Comparison of ENCODE assay signal across 8 mouse cellular contexts in the genomic region with DNA sequence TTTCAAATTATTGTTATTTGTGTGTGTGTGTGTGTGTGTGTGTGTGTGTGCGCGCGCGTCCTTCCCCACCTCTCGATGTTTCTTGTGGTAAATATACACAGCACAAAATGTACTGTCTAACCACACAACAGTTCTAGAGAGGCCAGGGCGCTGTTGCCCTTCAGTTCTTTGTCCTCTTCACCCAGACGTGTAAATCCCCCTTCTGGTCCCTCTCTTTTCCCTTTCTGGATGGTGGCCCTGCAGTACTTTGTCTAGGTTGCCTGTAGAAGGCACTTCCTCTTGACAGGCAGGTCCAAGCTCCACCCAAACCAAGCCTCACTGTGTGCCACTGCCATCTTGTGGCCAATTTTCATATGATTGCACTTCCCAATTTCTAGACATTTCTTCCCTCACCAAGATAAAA. TPM values are rescaled to one million over a fixed set of nuclear protein-coding genes. Genes with fewer than 3 reads are reported as not detected.
A peak's percentile ranks its signal among the peaks of the same experiment; 100 is the strongest.
DNase-seq lines count a peak whose midpoint lies in the region; ATAC-seq and TF ChIP-seq lines count a peak whose summit lies in the region.

No protein-coding gene starts in this region.

- ATAC-seq in erythroblast, adult 5-6 weeks (replicated peaks; ENCODE audit: low FRiP score, poor library complexity, severe bottlenecking) = peak; percentile 86
- 0 out of 2 replicates have a peak, but pooled peaks have one; percentile 51 for ATAC-seq in heart, embryonic 13.5 days (ENCODE audit: extremely low read depth, insufficient number of reproducible peaks, low FRiP score, low TSS enrichment)
- ATAC-seq in kidney, embryonic 16.5 days (ENCODE audit: low FRiP score, low TSS enrichment) = peak; percentile 80
- ATAC-seq in liver, embryonic 13.5 days (ENCODE audit: low read depth) = peak; percentile 79

- H3K36me3 ChIP-seq in heart, embryonic 13.5 days = no peaks in the 10 kb centered on the region
- no peaks in the 10 kb centered on the region for H3K36me3 ChIP-seq in kidney, embryonic 16.5 days (ENCODE audit: insufficient read depth, low read length)
- no peaks in the 10 kb centered on the region for H3K36me3 ChIP-seq in liver, embryonic 13.5 days

- peak; percentile 88 for DNase-seq in CD4-positive, CD25-positive, alpha-beta regulatory T cell, adult 2 months (ENCODE audit: low read depth, low spot score)
- DNase-seq in liver, embryonic 13.5 days = peak; percentile 70
- peak; percentile 72 for DNase-seq in neural tube, embryonic 10.5 days (ENCODE audit: extremely low spot score, low spot score)
- DNase-seq in telencephalon, adult 2 months (ENCODE audit: low read depth, low spot score) = peak; percentile 46

- peak overlapping the region; percentile 34 for H3K4me3 ChIP-seq in bone marrow macrophage, adult 2 months (ENCODE audit: insufficient read depth, low read length)
- H3K4me3 ChIP-seq in heart, embryonic 13.5 days = peak overlapping the region; percentile 28
- no peak overlapping the region for H3K4me3 ChIP-seq in kidney, embryonic 16.5 days (ENCODE audit: low read length)
- H3K4me3 ChIP-seq in liver, embryonic 13.5 days (replicated peaks) = 0 out of 2 replicates have a peak overlapping the region, but pooled peaks have one; percentile 33

- no peak for TF ChIP-seq POLR2A in bone marrow macrophage, adult 2 months (IDR thresholded peaks at IDR 0.05; ENCODE audit: borderline replicate concordance, low read depth, low read length)

- H3K4me1 ChIP-seq in bone marrow macrophage, adult 2 months (ENCODE audit: control insufficient read depth, insufficient read depth, low read length) = peaks cover 2% of the 10 kb centered on the region; the same call in 1 of the 2 replicates
- H3K4me1 ChIP-seq in heart, embryonic 13.5 days = no peaks in the 10 kb centered on the region
- no peaks in the 10 kb centered on the region for H3K4me1 ChIP-seq in kidney, embryonic 16.5 days (ENCODE audit: insufficient read depth, low read length)
- H3K4me1 ChIP-seq in liver, embryonic 13.5 days (replicated peaks) = peaks cover 7% of the 10 kb centered on the region

- WGBS in heart, embryonic 13.5 days = 33% methylated on average over 7 of the region's 7 CpGs
- WGBS in kidney, embryonic 16.5 days = 52% methylated on average over 7 of the region's 7 CpGs
- 35% methylated on average over 7 of the region's 7 CpGs for WGBS in liver, embryonic 13.5 days (ENCODE audit: insufficient replicate concordance)

- H3K27me3 ChIP-seq in heart, embryonic 13.5 days (replicated peaks) = no peaks in the 10 kb centered on the region
- no peaks in the 10 kb centered on the region for H3K27me3 ChIP-seq in kidney, embryonic 16.5 days (ENCODE audit: insufficient read depth, low read length)
- no peaks in the 10 kb centered on the region for H3K27me3 ChIP-seq in liver, embryonic 13.5 days

- no peak overlapping the region for H3K9ac ChIP-seq in heart, embryonic 13.5 days
- H3K9ac ChIP-seq in kidney, embryonic 16.5 days (replicated peaks; ENCODE audit: low read length) = no peak overlapping the region
- H3K9ac ChIP-seq in liver, embryonic 13.5 days = peak overlapping the region; percentile 33; the same call in 1 of the 2 replicates

- peak overlapping the region; percentile 57 for H3K4me2 ChIP-seq in heart, embryonic 13.5 days
- peak overlapping the region; percentile 20; the same call in 1 of the 2 replicates for H3K4me2 ChIP-seq in kidney, embryonic 16.5 days (replicated peaks; ENCODE audit: low read depth, low read length)
- H3K4me2 ChIP-seq in liver, embryonic 13.5 days = peak overlapping the region; percentile 57

- peak; percentile 50; the same call in 1 of the 2 replicates for TF ChIP-seq CTCF in bone marrow macrophage, adult 2 months (IDR thresholded peaks at IDR 0.05; ENCODE audit: low read depth, low read length)

- H3K27ac ChIP-seq in bone marrow macrophage, adult 2 months (ENCODE audit: insufficient read depth, low read depth, low read length) = no peak overlapping the region
- no peak overlapping the region for H3K27ac ChIP-seq in heart, embryonic 13.5 days (replicated peaks)
- H3K27ac ChIP-seq in kidney, embryonic 16.5 days (ENCODE audit: low read length) = no peak overlapping the region
- H3K27ac ChIP-seq in liver, embryonic 13.5 days = no peak overlapping the region

- no peaks in the 10 kb centered on the region for H3K9me3 ChIP-seq in heart, embryonic 13.5 days
- peaks cover 3% of the 10 kb centered on the region; the same call in 1 of the 2 replicates for H3K9me3 ChIP-seq in kidney, embryonic 16.5 days (ENCODE audit: low read length)
- no peaks in the 10 kb centered on the region for H3K9me3 ChIP-seq in liver, embryonic 13.5 days (replicated peaks)

RNA-seq across cellular contexts. Expression of a gene that starts 6.0 kb away (rescaled TPM):
- not detected in 2 replicates for polyA plus RNA-seq in bone marrow macrophage, adult 2 months (2012; ENCODE audit: insufficient read depth, insufficient read length, missing spikeins)
- total RNA-seq in erythroblast, adult 5-6 weeks (2015; ENCODE audit: low replicate concordance) = not detected in 2 replicates
- not detected in 2 replicates for total RNA-seq in erythroblast, adult 5-6 weeks (2017; ENCODE audit: low replicate concordance)
- polyA plus RNA-seq in heart, embryonic 13.5 days (2015; fragmentation: Nextera tagmentation; extraction: Ambion mirVana) = not detected in 2 replicates
- polyA plus RNA-seq in kidney, embryonic 16.5 days (2015; fragmentation: Nextera tagmentation; extraction: Ambion mirVana) = 1.6 and 2.2 TPM in 2 replicates
- polyA plus RNA-seq in liver, embryonic 13.5 days (2015; fragmentation: Nextera tagmentation; extraction: Ambion mirVana) = not detected in 2 replicates

RNA-seq across cellular contexts. Expression of a gene that starts 11.9 kb away (rescaled TPM):
- 30.6 and 35.7 TPM in 2 replicates for polyA plus RNA-seq in bone marrow macrophage, adult 2 months (2012; ENCODE audit: insufficient read depth, insufficient read length, missing spikeins)
- total RNA-seq in erythroblast, adult 5-6 weeks (2015; ENCODE audit: low replicate concordance) = 44.7 and 49.6 TPM in 2 replicates
- total RNA-seq in erythroblast, adult 5-6 weeks (2017; ENCODE audit: low replicate concordance) = 11.8 and 27.4 TPM in 2 replicates
- 82.3 and 88.2 TPM in 2 replicates for polyA plus RNA-seq in heart, embryonic 13.5 days (2015; fragmentation: Nextera tagmentation; extraction: Ambion mirVana)
- polyA plus RNA-seq in kidney, embryonic 16.5 days (2015; fragmentation: Nextera tagmentation; extraction: Ambion mirVana) = 175 and 177 TPM in 2 replicates
- 129 and 138 TPM in 2 replicates for polyA plus RNA-seq in liver, embryonic 13.5 days (2015; fragmentation: Nextera tagmentation; extraction: Ambion mirVana)

RNA-seq across cellular contexts. Expression of a gene that starts 17.8 kb away (rescaled TPM):
- not detected in 2 replicates for polyA plus RNA-seq in bone marrow macrophage, adult 2 months (2012; ENCODE audit: insufficient read depth, insufficient read length, missing spikeins)
- total RNA-seq in erythroblast, adult 5-6 weeks (2015; ENCODE audit: low replicate concordance) = not detected in 2 replicates
- total RNA-seq in erythroblast, adult 5-6 weeks (2017; ENCODE audit: low replicate concordance) = not detected in 2 replicates
- 145 and 160 TPM in 2 replicates for polyA plus RNA-seq in heart, embryonic 13.5 days (2015; fragmentation: Nextera tagmentation; extraction: Ambion mirVana)
- polyA plus RNA-seq in kidney, embryonic 16.5 days (2015; fragmentation: Nextera tagmentation; extraction: Ambion mirVana) = 109 and 124 TPM in 2 replicates
- 5.4 and 5.5 TPM in 2 replicates for polyA plus RNA-seq in liver, embryonic 13.5 days (2015; fragmentation: Nextera tagmentation; extraction: Ambion mirVana)

Comparison
In these comparisons a context has a peak if more than half of its experiments do, and no peak if none do; other contexts are left out.
1. RNA of a gene that starts 17.8 kb away (polyA plus RNA-seq): 145 to 160 TPM in heart, embryonic 13.5 days and 109 to 124 TPM in kidney, embryonic 16.5 days; 5.4 to 5.5 TPM in liver, embryonic 13.5 days and not detected in bone marrow macrophage, adult 2 months; every median in the first group is over 10 times any median in the second.
2. Peak in every context shown above with its lines, with median percentiles within 50 percentile points of each other: DNase-seq, ATAC-seq and H3K4me2 ChIP-seq.